Mouse (Mus musculus): ENCODE data around the gene Rassf3.
A peak's percentile ranks its signal among the peaks of the same experiment; 100 is the strongest.

Rassf3 gene

DNA sequence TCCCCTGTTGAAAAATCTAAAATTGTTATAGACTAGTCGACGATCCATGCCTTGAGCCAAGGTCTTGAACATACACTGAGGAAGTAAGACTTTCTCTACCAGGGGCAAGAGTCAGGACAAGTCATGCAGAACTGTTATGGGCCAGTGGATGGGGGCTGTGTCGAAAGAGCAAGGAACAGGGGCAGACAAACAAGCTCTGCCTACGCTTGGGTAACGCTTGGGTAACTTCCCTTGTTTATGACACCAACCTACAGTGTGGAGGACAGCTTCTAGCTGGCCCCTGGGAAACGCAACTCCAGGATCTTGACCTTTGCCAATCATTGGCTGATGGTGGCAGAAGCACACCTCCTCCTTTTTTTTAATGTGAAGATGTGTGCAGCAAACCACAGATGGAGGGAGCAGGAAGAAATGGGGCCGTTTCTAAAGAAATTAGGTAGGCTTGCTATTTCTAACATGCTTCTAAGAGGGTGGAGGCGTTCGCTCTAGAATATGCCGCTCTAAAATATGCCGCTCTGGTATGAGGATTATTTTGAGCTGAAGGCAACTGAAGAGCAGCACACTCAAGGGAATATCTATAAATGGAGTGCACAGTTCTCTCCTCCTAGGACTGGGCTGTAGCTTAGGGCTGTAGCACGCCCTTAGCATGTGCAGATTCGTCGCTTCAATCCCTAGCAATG, 12.6 kb upstream of the Rassf3 start:
- no peak for DNase-seq

- DNase-seq, result no peak
These were observed 11.6 kb upstream of the Rassf3 start for GRCm38 (mm10) chr10:121487716-121488115.

DNA sequence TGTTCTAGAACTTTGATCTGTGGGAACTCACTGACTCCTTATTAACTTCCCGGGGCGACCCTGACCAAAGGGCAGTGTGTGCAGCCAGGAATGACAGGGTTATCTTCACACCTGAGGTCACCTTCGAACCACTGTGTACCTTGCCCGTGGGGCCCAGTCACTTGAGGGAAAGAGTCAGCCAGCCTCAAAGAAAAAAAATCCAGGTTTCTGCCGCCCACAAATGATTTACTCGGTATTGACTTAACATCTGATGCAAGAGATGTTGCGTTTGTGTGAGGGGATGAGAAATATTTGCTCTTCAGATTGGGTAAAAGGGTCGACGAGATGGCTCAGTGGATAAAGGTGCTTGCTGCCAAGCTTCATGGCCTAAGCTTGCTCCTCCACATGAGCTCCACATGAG, 10.2 kb upstream of the Rassf3 start:
- DNase-seq, result no peak

- no peak for DNase-seq
These were observed 7.2 kb upstream of the Rassf3 start for GRCm38 (mm10) chr10:121483364-121483763.

GRCm38 (mm10) chr10:121481141-121481540, 5.0 kb upstream of the Rassf3 start:
- no peak for DNase-seq

- DNase-seq, result no peak
These were observed 3.8 kb upstream of the Rassf3 start for GRCm38 (mm10) chr10:121479987-121480386.

DNA sequence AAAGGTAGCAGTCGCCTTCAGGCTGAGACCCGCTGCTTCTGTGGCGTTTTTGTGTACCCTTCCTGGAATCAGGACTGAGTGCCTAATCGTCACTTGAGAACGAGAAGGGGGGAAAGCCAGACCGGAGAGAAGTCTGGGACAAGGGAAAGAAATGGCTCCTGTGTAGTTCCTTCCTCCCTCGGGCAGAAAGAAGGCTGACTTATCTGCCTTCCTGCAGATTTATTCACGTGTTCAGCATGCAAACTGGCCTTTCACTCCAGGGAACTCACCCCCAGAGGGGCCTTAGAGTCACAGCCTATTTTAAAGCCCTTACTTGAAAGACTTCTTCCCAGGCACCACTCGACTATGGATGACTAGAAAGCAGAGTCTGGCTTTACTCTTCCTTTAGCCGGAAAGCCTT, 1.3 kb upstream of the Rassf3 start:
- no peak for DNase-seq

DNA sequence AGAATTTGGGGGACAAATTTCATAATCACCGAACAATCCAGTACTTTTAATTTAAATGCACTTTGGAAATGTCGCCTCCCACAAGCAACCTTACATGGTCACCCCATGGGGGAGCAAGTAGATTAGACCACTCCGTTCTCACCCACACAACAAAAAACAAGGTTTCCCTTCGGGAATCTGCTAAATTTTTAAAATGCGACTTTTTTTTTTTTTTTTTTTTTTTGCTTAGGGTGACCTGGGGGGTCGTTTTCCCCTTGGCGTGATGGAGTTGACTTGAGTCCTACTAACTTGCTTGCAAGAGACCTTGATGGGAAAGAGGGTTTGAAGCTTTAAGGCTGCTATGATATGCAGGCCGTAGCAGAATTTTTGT, 806 bp upstream of the Rassf3 start:
- no peak for DNase-seq

DNA sequence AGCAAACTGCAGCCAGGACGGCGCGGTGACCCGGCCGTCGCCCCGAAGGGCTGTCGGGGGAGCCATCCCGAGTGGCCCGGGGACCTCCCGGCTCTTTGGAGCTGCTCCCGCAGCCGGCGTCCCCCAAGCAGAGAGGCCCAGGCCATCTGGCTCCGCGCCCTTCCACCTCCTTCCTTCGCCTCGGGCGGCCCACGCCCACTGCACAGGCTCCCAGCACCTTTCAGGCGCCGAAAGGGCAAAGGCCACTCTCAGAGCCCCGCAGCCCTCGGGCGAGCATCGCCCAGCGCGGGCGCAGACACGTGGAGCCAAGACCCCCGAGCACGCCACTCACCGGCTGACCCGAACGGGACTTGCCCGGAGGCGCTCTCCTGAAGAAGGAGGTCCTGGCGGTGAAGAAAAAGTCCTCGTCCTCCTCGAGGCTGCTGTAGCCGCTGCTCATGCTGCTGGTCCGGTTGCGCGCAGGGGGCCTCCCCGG, 438 bp downstream of the Rassf3 start:
- peak; percentile 10 for DNase-seq

GRCm38 (mm10) chr10:121475101-121475671, 961 bp downstream of the Rassf3 start:
- DNase-seq, result no peak

DNA sequence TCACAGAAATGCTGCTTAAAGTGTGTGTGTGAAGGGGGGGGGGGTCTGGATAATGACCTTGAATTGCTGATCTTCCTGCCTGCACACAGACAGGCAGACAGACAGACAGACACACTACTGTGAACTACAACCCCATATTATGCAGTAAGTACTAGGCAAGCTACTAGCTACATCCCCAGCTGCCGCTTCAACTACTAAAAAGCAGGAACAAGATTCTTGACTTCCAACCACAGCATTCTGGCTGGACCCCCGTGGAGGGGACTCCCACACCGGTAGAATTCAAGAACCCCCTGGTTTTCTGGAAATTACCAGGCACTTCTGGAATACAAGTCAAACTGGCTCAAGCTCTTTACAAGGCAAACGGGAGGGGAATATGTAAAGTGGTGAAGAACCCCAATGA, 1.9 kb downstream of the Rassf3 start:
- no peak for DNase-seq

GRCm38 (mm10) chr10:121473723-121474215, 2.4 kb downstream of the Rassf3 start:
- DNase-seq, result no peak

GRCm38 (mm10) chr10:121472593-121473217, 3.4 kb downstream of the Rassf3 start:
- no peak for DNase-seq

- no peak for DNase-seq
These were observed 4.5 kb downstream of the Rassf3 start for GRCm38 (mm10) chr10:121471570-121472197.

DNA sequence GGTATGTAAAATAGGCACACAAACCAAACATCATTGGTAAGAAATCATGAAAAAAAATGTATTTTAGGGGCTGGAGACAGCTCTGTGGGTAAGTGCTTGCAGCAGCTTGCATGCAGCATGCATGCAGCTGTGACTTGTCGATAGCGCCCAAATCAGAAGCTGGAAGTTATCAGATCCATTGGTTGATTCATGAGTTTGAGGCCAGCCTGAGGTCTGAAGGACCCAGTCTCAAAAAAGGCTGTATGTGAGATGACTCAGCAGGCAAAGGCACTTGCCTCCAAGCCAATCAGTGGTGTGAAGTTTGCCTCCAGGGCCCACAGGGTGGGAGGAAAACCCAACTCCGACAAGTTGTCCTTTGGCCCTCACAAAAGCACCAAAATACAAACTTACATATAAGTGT, 6.5 kb downstream of the Rassf3 start:
- no peak for DNase-seq

- DNase-seq, result no peak
These were observed 7.2 kb downstream of the Rassf3 start for GRCm38 (mm10) chr10:121468985-121469384.

- DNase-seq, result no peak
These were observed 7.9 kb downstream of the Rassf3 start for GRCm38 (mm10) chr10:121468261-121468660.

GRCm38 (mm10) chr10:121467792-121468191, 8.4 kb downstream of the Rassf3 start:
- no peak for DNase-seq

GRCm38 (mm10) chr10:121467016-121467415, 9.1 kb downstream of the Rassf3 start:
- no peak for DNase-seq

GRCm38 (mm10) chr10:121465033-121465432, 11.1 kb downstream of the Rassf3 start:
- no peak for DNase-seq

DNA sequence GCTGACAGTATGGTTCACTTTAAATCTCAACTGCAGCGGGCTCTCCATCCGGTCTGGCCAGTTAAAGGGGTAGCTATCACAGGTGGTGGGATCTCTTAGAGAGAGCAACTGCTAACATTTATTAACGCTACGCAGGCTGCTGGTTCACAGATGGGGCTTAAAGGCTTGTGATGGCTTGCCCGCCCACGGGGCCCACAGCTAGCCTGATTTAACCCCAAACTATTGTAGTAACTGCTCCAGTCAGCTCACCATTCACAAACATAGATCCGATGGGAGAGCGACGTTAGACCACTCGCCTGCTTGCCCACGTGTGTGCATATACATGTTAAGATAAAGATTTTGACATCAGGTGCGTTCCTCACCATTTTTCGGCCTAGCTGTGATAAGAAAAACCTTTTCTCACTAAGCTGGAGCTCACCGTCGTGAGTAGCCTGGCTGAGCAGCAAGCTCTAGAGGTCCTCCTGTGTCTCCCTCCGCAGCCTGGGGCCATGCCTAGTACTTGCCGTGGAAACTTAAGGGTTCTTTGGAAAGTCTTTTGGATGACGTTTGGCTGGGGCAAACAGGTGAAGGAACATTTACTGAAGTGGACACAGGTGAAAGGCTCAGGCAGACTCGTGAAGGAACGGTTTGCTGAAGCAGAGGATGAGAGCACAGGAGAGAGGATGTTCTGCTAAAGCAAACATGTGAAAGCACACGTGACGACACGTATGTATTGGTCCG, 13.8 kb downstream of the Rassf3 start:
- DNase-seq, result peak; percentile 4

DNA sequence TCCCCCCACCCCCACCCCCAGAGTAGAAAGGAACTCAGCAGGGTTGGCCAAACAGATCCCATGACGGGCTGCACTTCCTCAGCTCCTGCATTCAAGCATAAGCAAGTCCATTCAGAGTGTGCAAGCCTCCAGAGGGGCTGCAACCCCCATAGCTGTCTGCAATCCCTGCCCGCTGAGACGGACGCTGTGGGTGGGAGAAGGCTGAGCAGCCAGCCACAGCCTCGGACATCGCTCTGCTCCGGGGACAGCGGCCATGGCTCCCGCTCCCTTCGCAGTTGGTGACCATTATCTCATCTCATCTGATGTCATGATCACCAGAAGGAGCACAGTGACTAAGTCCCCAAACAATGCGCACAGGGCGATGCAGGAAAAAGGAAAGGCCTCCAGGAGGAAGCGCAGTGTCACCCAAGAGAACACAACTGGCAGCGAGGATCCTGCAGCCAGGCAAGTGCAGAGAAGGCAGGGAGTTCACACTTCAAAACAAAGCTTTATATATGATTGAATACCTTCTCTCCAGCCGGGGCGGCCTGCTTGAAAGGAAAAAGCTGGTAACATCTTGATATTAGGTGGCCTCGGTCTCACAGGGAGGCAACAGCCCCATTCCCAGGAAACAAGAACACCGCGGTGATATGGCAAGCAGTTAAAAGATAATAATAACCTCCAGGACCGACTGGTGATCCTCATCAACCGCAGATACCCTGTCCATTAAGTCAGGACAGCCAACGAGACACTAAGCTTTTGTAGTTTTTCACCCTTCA, 14.6 kb downstream of the Rassf3 start:
- DNase-seq, result peak; percentile 26

Data from cerebellum, adult 11 months (tissue).